Mouse (Mus musculus): ENCODE data around the gene Adam1a.
"Not testable (repeated sequence)": the region's sequence is repeated elsewhere in the genome, so short reads cannot be mapped to it uniquely, and the experiment has no call there.

Adam1a gene

DNA sequence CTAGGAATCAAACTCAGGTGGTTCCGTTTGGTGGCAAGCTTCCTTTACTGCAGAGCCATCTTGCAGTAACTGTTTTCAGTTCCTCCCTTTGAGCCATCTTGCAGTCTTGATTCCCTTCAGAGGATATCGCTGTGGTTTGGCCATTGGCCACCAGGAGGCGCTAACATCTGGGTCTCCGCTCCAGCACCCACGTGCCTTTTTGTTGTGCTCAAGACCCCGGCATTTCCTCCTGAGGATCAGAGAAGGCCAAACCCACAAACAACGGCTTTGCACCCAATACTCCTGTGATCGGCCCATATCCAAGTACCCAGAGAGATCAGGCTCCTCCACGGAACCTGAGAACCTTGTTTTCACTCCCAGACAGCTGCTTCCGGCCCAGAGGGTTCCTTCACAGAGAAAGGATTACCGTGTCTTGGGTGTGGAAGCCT, 19.2 kb upstream of the Adam1a start:
- peak; percentile 86 for DNase-seq (ENCODE audit: low read depth, low spot score)

DNA sequence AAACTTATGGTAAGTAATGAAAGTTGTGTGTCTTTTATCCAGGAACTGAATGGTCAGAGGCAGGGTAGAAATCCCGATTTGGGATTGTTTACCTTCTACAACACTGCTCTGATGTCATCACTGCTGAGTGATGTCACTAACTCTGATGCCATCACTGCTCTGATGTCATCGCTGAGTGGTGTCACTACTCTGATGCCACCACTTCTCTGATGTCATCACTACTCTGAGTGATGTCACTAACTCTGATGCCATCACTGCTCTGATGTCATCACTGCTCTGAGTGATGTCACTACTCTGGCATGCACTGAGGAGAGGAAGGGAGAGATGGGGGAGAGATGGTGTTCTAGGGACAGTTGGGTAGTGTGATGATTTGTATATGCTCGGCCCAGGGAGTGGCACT, 17.2 kb upstream of the Adam1a start:
- no peak for DNase-seq (ENCODE audit: low read depth, low spot score)

GRCm38 (mm10) chr5:121549196-121549595, 3.9 kb upstream of the Adam1a start:
- no peak for DNase-seq (ENCODE audit: low read depth, low spot score)

DNA sequence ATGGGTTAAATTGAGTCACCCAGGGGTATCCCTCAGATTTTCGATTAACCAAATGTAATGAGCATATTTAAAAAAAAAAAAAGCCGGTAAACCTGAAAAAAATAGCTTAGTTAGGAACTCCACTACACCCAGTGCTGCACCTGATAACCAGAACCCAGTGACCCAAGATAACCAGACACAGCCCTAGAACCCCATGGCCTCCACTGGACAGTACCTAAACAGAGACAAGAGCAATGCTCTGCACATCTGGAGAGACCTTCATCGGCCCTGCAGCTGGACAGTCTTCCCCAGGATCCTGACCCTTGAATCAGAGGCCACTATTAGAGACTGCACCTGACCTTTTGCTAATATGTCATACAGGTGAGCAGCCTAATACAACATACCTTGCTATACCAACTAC, 1.8 kb upstream of the Adam1a start:
- DNase-seq (ENCODE audit: low read depth, low spot score) = no peak

DNA sequence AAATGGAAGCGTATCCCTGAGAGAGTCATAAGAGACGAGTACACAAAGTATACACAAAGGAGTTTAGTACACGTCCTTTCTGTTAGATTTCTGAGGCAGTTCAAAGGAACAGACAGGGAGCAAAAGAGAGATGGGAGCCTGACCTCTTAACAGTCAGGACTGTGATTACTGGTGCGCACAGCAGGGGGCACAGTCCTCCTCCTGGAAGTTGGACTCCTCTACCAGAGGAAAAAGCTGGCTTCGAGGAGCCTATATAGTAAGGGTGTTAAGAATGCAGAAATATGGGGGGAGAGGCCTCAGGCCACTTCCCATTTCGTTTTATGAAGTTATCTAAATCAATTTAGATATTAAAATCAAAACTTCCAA, 1.2 kb upstream of the Adam1a start:
- peak; percentile 67 for DNase-seq (ENCODE audit: low read depth, low spot score)

DNA sequence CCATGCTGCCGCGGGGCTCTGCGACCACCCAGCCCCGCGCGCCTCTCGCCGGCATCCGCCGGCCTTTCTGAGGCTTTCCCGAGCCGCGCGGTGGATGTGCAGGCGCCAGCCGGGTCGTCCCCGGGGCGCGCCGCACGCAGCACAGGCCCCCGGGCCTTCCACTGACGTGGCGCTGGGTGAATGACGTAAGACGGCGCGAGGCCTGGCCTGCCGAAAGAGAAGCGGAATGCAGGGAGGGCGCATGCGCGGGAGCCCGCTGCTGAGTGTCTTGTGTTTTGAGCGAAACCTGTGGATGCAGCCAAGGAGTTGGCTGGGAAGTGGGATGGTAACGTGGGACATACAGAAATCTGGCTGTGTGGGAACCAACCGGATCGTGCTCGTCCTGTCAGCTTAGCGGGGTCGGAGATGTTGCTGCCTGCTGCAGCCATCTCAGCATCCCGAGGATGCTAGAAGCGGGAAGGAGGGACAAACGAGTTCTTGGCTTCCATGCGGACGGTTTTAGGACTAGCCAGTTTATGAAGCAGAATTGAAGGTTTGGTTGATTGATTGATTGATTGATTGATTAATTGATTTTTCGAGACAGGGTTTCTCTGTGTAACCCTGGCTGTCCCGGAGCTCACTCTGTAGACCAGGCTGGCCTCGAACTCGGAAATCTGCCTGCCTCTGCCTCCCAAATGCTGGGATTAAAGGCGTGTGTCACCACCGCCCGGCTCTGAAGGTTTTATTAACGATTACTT, 679 bp upstream of the Adam1a start, which contains the start of gene Mapkapk5:
Gene Mapkapk5, minus strand, starts transcription at position 113 of the 737 bp plus-strand sequence.
- peak; percentile 98 for DNase-seq (ENCODE audit: low read depth, low spot score)

GRCm38 (mm10) chr5:121543370-121543769, 1.9 kb downstream of the Adam1a start:
- DNase-seq (ENCODE audit: low read depth, low spot score) = no peak

DNA sequence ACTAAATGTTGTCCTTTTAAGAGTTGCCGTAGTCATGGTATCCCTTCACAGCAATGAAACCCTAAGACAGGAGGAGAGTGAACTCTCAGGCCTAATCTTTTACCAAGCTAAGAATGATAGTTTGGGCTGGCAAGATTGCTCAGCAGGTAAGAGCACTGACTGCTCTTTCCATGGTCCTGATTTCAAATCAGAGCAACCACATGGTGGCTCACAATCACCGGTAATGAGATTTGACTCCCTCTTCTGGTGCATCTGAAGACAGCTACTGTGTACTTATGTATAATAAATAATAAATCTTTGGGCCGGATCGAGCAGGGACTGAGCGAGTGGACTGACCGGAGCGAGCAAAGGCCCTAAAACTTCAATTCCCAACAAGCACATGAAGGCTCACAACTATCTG, 4.0 kb downstream of the Adam1a start:
- peak; percentile 42 for DNase-seq (ENCODE audit: low read depth, low spot score)

GRCm38 (mm10) chr5:121540066-121540465, 5.2 kb downstream of the Adam1a start:
- DNase-seq (ENCODE audit: low read depth, low spot score) = no peak

GRCm38 (mm10) chr5:121537588-121537987, 7.7 kb downstream of the Adam1a start:
- DNase-seq (ENCODE audit: low read depth, low spot score) = no peak

DNA sequence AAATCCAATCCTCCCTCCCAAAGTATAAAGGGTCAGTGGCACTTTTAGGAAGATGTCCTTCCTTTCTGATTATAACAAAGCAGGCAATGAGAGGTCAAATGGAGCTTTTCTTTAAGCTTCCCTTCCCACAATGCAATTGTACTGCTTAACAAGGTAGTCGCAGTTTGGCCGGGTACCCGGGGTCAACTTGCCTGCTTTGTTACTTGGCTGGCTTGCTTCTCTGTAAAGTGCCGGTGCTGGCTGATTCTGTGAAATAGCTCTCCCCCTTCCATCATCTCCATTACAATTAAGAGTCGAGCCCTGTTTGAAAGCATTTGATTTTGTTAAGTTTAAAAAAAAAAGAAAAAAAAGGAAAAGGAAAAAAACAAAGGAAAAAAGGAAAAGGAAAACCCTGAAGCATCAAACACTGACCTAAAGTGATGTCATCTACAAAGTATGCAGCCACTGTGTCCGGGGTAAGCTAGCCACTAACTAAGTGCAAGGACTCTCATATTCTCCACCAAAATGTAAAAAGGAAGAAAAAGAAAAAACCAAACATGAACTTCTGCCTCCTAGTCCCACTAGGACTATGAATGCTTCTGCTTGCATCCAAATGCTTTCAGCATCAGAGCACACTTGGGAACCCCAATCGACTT, 8.2 kb downstream of the Adam1a start:
- no peak for DNase-seq (ENCODE audit: low read depth, low spot score)

DNA sequence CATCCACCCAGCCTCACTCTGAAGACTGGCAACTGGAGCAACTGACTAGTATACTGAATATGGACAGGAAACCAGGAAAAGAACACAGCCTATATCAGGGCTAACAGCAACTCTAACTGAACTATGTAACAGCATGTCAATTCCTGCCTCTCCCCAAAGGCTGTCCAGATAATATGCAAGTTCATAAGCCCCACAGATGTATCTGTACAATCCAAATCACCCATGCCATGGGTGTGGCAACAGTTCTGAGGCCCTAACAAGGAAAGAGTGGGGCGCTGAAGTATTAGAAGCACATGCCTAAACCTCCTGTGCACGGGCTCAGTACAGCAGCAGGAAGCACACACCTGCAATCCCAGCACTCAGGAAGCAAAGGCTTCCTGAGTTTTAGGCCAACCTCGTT, 10.2 kb downstream of the Adam1a start:
- no peak for DNase-seq (ENCODE audit: low read depth, low spot score)

DNA sequence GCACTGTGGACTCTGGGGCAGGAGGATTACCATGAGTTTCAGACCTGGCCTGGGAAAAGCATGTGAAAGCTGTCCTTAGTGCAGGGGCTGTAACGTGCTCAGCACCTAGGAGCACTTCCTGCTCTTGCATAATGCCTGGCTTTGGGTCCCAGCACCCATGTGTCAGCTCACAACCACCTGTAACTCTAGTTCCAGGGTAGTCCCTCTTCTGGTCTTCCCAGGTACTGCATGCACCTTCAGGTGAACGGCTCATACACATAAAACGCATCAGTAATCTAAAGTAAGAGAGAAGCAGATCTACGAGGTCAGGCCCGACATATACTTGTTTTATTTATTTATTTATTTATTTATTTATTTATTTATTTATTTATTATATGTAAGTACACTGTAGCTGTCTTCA, 10.8 kb downstream of the Adam1a start:
- DNase-seq (ENCODE audit: low read depth, low spot score) = peak; percentile 45

GRCm38 (mm10) chr5:121526961-121527360, 18.3 kb downstream of the Adam1a start:
- DNase-seq (ENCODE audit: low read depth, low spot score) = no peak

DNA sequence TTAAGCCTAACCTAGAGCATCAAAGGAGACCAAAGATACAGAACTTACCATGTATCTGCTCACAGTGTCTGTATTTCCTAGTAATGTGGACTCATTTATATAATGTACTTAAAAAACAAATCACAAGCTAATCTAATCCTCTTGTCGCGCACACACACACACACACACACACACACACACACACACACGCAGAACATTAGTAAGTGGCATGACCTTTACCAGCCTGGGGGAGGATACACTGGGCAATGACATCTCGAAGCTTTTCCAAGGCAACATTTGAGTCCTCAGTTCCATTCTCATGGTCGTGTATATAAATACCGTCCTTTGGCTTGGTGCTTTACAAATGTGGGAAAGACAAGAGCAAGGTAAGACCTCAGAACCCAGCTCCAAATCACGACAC, 18.8 kb downstream of the Adam1a start:
- DNase-seq (ENCODE audit: low read depth, low spot score) = no peak

DNA sequence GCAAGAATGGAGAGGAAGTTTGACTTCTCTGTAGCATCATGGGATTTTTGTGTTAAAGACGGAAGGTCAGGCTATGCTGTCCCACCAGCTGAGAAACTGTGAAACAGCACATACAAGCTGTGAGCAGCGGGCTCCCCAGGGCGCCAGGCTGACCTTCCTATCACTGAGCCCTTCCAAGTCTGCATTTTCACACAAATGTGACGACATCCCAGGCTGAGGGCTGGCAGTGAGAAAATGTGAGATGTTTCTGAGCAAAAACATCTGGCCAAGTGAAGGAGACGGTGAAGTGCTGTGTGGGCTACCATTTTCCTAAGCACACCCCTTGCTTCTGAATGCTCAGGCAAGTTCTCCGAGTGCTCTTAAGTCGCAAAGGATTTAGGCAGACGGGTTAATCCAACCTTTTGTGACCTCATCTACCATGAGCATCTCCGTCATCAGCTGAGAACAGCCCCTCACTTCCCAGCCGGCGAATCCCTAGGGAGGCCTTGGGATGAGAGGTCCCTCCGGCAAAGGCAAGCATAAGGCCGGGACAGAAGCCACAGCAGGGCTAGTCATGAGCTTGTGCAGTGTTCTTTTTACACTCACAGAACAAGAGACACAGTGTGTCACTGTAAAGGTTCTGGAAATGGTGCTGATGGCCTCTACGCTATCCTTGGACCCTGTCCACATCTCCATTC, 19.4 kb downstream of the Adam1a start:
- no peak for DNase-seq (ENCODE audit: low read depth, low spot score)

DNA sequence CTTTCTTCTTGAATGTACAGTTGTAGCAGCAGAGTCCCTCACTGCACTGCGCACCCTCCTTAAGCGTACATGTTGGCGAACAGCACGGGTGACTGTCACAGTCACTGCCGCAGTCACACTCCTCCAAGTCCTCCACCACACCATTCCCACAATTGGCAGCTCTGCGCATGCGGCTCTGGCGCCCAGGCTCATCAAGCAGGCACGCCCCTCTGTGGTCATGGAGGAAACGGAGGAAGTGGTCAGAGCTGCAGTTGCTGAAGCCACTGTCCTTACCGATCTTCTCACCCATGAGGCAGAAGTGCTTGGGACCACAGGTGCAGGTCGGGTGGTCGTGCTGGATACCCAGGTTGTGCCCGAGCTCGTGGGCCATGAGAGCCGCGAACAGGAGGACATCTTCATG, 25.5 kb downstream of the Adam1a start:
- DNase-seq (ENCODE audit: low read depth, low spot score) = not testable (repeated sequence)

- DNase-seq (ENCODE audit: low read depth, low spot score) = no peak
Observed at GRCm38 (mm10) chr5:121518983-121519382, 26.3 kb downstream of the Adam1a start.

- DNase-seq (ENCODE audit: low read depth, low spot score) = no peak
Observed at GRCm38 (mm10) chr5:121510009-121510408, 35.3 kb downstream of the Adam1a start.

- no peak for DNase-seq (ENCODE audit: low read depth, low spot score)
Observed at GRCm38 (mm10) chr5:121506846-121507245, 38.4 kb downstream of the Adam1a start.

GRCm38 (mm10) chr5:121503231-121503630, 42.1 kb downstream of the Adam1a start, which contains the start of gene Adam1b:
Gene Adam1b (minus strand): TSS chr5:121503435.
- DNase-seq (ENCODE audit: low read depth, low spot score) = no peak

GRCm38 (mm10) chr5:121501424-121501996, 43.8 kb downstream of the Adam1a start:
- not testable (repeated sequence) for DNase-seq (ENCODE audit: low read depth, low spot score)
